Mouse (Mus musculus) right cerebral cortex, postnatal 4 days (tissue): Measurements from ENCODE around the gene Gm5797.
A peak's percentile ranks its signal among the peaks of the same experiment; 100 is the strongest.
"Not testable (repeated sequence)": the region's sequence is repeated elsewhere in the genome, so short reads cannot be mapped to it uniquely, and the experiment has no call there.

Experiments used
- DNase-seq: peaks from one replicate; pipeline ENCODE4 v3.0.0-alpha.2; 2022

The Gm5797 gene

GRCm38 (mm10) chr14:7332295-7332694, at the start of gene Gm5797:
Gene Gm5797, minus strand, starts transcription at chr14:7332395.
- not testable (repeated sequence) for DNase-seq

DNA sequence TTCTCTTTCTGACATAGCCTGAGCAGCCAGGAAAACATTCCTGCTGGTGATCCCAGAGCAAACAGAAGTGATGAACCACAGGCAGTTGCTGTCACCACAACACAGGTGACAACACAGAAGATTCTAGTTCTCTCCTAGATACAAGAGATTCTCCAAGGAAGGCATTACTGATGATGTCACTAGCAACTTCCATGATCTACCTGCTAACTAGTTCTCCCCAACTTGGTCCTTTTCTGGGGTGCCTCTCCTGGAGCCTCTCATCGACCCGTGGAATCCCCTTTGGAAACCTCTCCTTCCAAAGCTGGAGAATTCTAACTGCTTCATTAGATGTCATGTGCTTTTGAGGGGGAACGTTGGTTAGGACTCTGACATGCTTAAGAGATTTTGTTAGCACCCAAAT, 32.8 kb upstream of the Gm5797 start, which contains the start of gene Gm8374:
TSS of gene Gm8374 (minus strand) at position 101 of the 400 bp plus-strand sequence.
- not testable (repeated sequence) for DNase-seq

DNA sequence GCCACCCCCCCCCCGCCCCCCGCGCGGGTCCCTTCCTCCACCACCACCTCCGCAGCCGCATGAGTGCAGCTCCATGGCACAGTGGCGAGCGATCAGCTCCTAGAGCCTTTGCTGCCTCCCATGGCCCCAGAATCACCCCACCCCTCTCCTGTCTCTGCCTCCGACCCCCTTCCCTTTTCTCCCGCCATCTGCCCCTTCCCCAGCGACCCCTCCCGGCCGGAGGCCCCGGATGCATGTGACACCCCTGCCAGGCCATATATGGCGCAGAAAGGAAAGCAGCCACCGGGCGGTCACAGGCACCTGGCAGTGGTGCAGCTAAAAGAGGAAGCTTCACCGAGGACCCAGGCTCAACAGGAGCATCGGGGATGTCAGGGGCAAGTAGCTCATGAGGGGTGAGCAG, 17.1 kb downstream of the Gm5797 start:
- DNase-seq = peak; percentile 31

DNA sequence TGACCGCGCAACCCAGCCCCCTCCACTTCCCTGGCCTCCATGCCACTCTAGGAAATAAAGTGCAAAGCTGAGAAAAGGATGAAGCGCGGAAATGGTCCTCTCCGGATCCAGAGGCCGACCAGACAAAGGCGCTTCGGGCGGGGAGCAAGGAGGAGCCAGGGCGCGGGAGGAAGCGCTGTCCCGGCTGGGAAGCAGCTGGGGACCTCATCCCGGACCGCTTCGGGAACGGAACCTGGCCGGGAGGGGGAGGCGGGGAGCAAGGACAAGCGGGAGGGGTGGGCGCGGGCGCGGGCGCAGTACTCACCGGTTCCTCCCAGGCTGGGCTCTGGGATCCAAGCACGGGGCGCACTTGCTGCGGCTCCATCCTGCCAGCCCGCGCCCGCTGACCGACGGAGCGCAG, 17.5 kb downstream of the Gm5797 start, which contains the start of gene Gm3739:
TSS of gene Gm3739 (minus strand) at position 389 of the 400 bp plus-strand sequence.
- peak; percentile 7 for DNase-seq
